In genomic region chr10:28492870-28493269, GRCm38 (mm10) we compare ENCODE assay signal across 8 mouse cellular contexts.
A peak's percentile ranks its signal among the peaks of the same experiment; 100 is the strongest.
DNase-seq lines count a peak whose midpoint lies in the region; ATAC-seq lines count a peak whose summit lies in the region.

No protein-coding gene starts in this region.

- 0 out of 2 replicates have a peak overlapping the region, but pooled peaks have one; percentile 6 for H3K9ac ChIP-seq in hindbrain, embryonic 15.5 days
- H3K9ac ChIP-seq in neural tube, embryonic 12.5 days = no peak overlapping the region

- peaks cover 16% of the 10 kb centered on the region for H3K4me1 ChIP-seq in hindbrain, embryonic 15.5 days (replicated peaks)
- H3K4me1 ChIP-seq in neural tube, embryonic 12.5 days = peaks cover 13% of the 10 kb centered on the region; the same call in 1 of the 2 replicates

- ATAC-seq in cerebellum, adult (ENCODE audit: insufficient number of reproducible peaks, low FRiP score, low TSS enrichment) = no peak
- peak; percentile 51 for ATAC-seq in hindbrain, embryonic 15.5 days (ENCODE audit: low FRiP score, low read depth)
- peak; percentile 50 for ATAC-seq in neural tube, embryonic 12.5 days (ENCODE audit: low FRiP score, low read depth)

- H3K4me3 ChIP-seq in hindbrain, embryonic 15.5 days = peak overlapping the region; percentile 2
- no peak overlapping the region for H3K4me3 ChIP-seq in neural tube, embryonic 12.5 days

- H3K4me2 ChIP-seq in hindbrain, embryonic 15.5 days = peak overlapping the region; percentile 51
- H3K4me2 ChIP-seq in neural tube, embryonic 12.5 days (replicated peaks) = peak overlapping the region; percentile 49

- no peaks in the 10 kb centered on the region for H3K27me3 ChIP-seq in hindbrain, embryonic 15.5 days
- H3K27me3 ChIP-seq in neural tube, embryonic 12.5 days (replicated peaks) = no peaks in the 10 kb centered on the region

- H3K27ac ChIP-seq in hindbrain, embryonic 15.5 days (replicated peaks) = peak overlapping the region; percentile 70
- H3K27ac ChIP-seq in neural tube, embryonic 12.5 days = no peak overlapping the region

- WGBS in hindbrain, embryonic 15.5 days = 18% methylated on average over 14 of the region's 14 CpGs
- WGBS in neural tube, embryonic 12.5 days = 21% methylated on average over 14 of the region's 14 CpGs

- no peaks in the 10 kb centered on the region for H3K36me3 ChIP-seq in hindbrain, embryonic 15.5 days
- no peaks in the 10 kb centered on the region for H3K36me3 ChIP-seq in neural tube, embryonic 12.5 days

- H3K9me3 ChIP-seq in hindbrain, embryonic 15.5 days = no peaks in the 10 kb centered on the region
- H3K9me3 ChIP-seq in neural tube, embryonic 12.5 days = no peaks in the 10 kb centered on the region

- DNase-seq in cerebellum, adult 18-20 months = peak; percentile 7 to 25
- peak; percentile 20 to 26 for DNase-seq in right cerebral cortex, adult 2 months (ENCODE audit: low spot score in 2 of 2)
- DNase-seq in right cerebral cortex, postnatal 10 days (ENCODE audit: low spot score in 2 of 2) = no peak
- no peak for DNase-seq in spleen, postnatal 36 days (ENCODE audit: low spot score in 2 of 2)
- DNase-seq in adrenal gland, postnatal 10 days = no peak

Comparison
In these comparisons a context has a peak if more than half of its experiments do, and no peak if none do; other contexts are left out.
1. DNase-seq: peak in cerebellum, adult 18-20 months (2 of 2) and right cerebral cortex, adult 2 months (2 of 2); none in right cerebral cortex, postnatal 10 days (0 of 2), spleen, postnatal 36 days (0 of 2) and adrenal gland, postnatal 10 days (single experiment).